Mouse (Mus musculus): ENCODE measurements around the gene Myo3b.

The Myo3b gene

GRCm38 (mm10) chr2:70065729-70066300 is 26.9 kb downstream of the Myo3b start:
- DNase-seq (ENCODE audit: low spot score): no peak

- DNase-seq (ENCODE audit: low spot score): no peak
These were observed 27.6 kb downstream of the Myo3b start for GRCm38 (mm10) chr2:70066338-70067022.

- no peak for DNase-seq (ENCODE audit: low spot score)
These were observed 30.9 kb downstream of the Myo3b start for GRCm38 (mm10) chr2:70069861-70070260.

- no peak for DNase-seq (ENCODE audit: low spot score)
These were observed 44.6 kb downstream of the Myo3b start for GRCm38 (mm10) chr2:70083444-70084020.

- no peak for DNase-seq (ENCODE audit: low spot score)
These were observed 52.3 kb downstream of the Myo3b start for GRCm38 (mm10) chr2:70091261-70091660.

GRCm38 (mm10) chr2:70091801-70092522 is 53.0 kb downstream of the Myo3b start:
- no peak for DNase-seq (ENCODE audit: low spot score)

GRCm38 (mm10) chr2:70092665-70093064 is 53.7 kb downstream of the Myo3b start:
- DNase-seq (ENCODE audit: low spot score): peak; percentile 27

- no peak for DNase-seq (ENCODE audit: low spot score)
These were observed 55.5 kb downstream of the Myo3b start for GRCm38 (mm10) chr2:70094446-70094845.

- DNase-seq (ENCODE audit: low spot score): no peak
These were observed 58.5 kb downstream of the Myo3b start for GRCm38 (mm10) chr2:70097229-70098095.

- no peak for DNase-seq (ENCODE audit: low spot score)
These were observed 60.5 kb downstream of the Myo3b start for GRCm38 (mm10) chr2:70099459-70099858.

- DNase-seq (ENCODE audit: low spot score): no peak
These were observed 66.5 kb downstream of the Myo3b start for GRCm38 (mm10) chr2:70105286-70106030.

GRCm38 (mm10) chr2:70109010-70109409 is 70.1 kb downstream of the Myo3b start:
- DNase-seq (ENCODE audit: low spot score): peak; percentile 37

GRCm38 (mm10) chr2:70113798-70114782 is 75.2 kb downstream of the Myo3b start:
- no peak for DNase-seq (ENCODE audit: low spot score)

GRCm38 (mm10) chr2:70118376-70119264 is 79.7 kb downstream of the Myo3b start:
- DNase-seq (ENCODE audit: low spot score): no peak

- DNase-seq (ENCODE audit: low spot score): no peak
These were observed 80.3 kb downstream of the Myo3b start for GRCm38 (mm10) chr2:70119265-70119663.

GRCm38 (mm10) chr2:70126330-70126729 is 87.4 kb downstream of the Myo3b start:
- no peak for DNase-seq (ENCODE audit: low spot score)

GRCm38 (mm10) chr2:70126783-70127182 is 87.9 kb downstream of the Myo3b start:
- peak; percentile 40 for DNase-seq (ENCODE audit: low spot score)

- no peak for DNase-seq (ENCODE audit: low spot score)
These were observed 88.6 kb downstream of the Myo3b start for GRCm38 (mm10) chr2:70127351-70128148.
